Mouse (Mus musculus) MEL (cell line): ENCODE results near the gene Gm20388.

Experiments used
- BHLHE40 ChIP-seq: IDR thresholded peaks from 2 replicates; pipeline ENCODE4 v1.6.1; 2012; ENCODE audit warnings: low read depth, mild to moderate bottlenecking, inconsistent platforms, low read length, improper control_type of control experiment, borderline replicate concordance
- CTCF ChIP-seq, 3 experiments: IDR thresholded peaks in 2 of 3; conservative IDR thresholded peaks in 1 of 3; 2 replicates each; pipeline ENCODE4 v1.5.1; 2011 to 2012; ENCODE audit warnings: low read length in 3 of 3, low read depth in 2 of 3, mild to moderate bottlenecking in 2 of 3, improper control_type of control experiment in 1 of 3, inconsistent platforms in 1 of 3, mixed read lengths in 1 of 3, moderate library complexity in 1 of 3; ENCODE audit not compliant: control insufficient read depth in 1 of 3, insufficient read depth in 1 of 3, poor library complexity in 1 of 3, severe bottlenecking in 1 of 3
- ELF1 ChIP-seq: IDR thresholded peaks from 2 replicates; pipeline ENCODE4 v1.6.1; 2014; ENCODE audit warnings: low read depth, mild to moderate bottlenecking, inconsistent platforms, low read length, improper control_type of control experiment, moderate library complexity
- EP300 ChIP-seq, 2 experiments: IDR thresholded peaks; 2 replicates each; pipeline ENCODE4 v1.6.1; 2011; ENCODE audit warnings: improper control_type of control experiment in 2 of 2, low read length in 2 of 2, low read depth in 1 of 2, mild to moderate bottlenecking in 1 of 2
- ETS1 ChIP-seq: IDR thresholded peaks from 2 replicates; pipeline ENCODE4 v1.6.1; 2012; ENCODE audit warnings: low read depth, mild to moderate bottlenecking, inconsistent platforms, low read length, improper control_type of control experiment, moderate library complexity
- GATA1 ChIP-seq: IDR thresholded peaks from 2 replicates; pipeline ENCODE4 v1.6.1; 2011; ENCODE audit warnings: low read depth, low read length, improper control_type of control experiment
- HCFC1 ChIP-seq: IDR thresholded peaks from 2 replicates; pipeline ENCODE4 v1.6.1; 2012; ENCODE audit warnings: low read depth, mild to moderate bottlenecking, inconsistent platforms, low read length, improper control_type of control experiment, moderate library complexity
- MEF2A ChIP-seq: IDR thresholded peaks from 2 replicates; pipeline ENCODE4 v1.6.1; 2014; ENCODE audit warnings: low read depth, mild to moderate bottlenecking, inconsistent platforms, low read length, improper control_type of control experiment; ENCODE audit not compliant: poor library complexity, insufficient replicate concordance, severe bottlenecking; ENCODE audit errors: extremely low read depth
- MYB ChIP-seq: IDR thresholded peaks from 2 replicates; pipeline ENCODE4 v1.6.1; 2011; ENCODE audit warnings: mild to moderate bottlenecking, low read depth, low read length, improper control_type of control experiment
- POLR2AphosphoS2 ChIP-seq: IDR thresholded peaks from 2 replicates; pipeline ENCODE4 v1.6.1; 2011; ENCODE audit warnings: low read length, improper control_type of control experiment

GRCm38 (mm10) chr8:123255170-123255569 is 3344.5 kb downstream of the Gm20388 start:
- peak in 2 of 3 experiments; percentile 15 to 19; a peak in 3 of 6 replicates for TF ChIP-seq CTCF (IDR thresholded peaks at IDR 0.05 in 2 of 3, conservative IDR thresholded peaks at IDR 0.05 in 1 of 3; ENCODE audit: control insufficient read depth in 1 of 3, insufficient read depth in 1 of 3, low read depth in 2 of 3, low read length in 3 of 3, poor library complexity in 1 of 3, severe bottlenecking in 1 of 3)
- TF ChIP-seq BHLHE40: no peak
- TF ChIP-seq EP300 (IDR thresholded peaks at IDR 0.05; ENCODE audit: low read depth in 1 of 2, low read length in 2 of 2): no peak
- no peak for TF ChIP-seq ETS1
- no peak for TF ChIP-seq POLR2AphosphoS2
- no peak for TF ChIP-seq GATA1
- no peak for TF ChIP-seq ELF1
- no peak for TF ChIP-seq HCFC1
- no peak for TF ChIP-seq MEF2A
- TF ChIP-seq MYB: no peak
